Mouse (Mus musculus) G1E (cell line): ENCODE measurements around the gene Thoc2. TPM values are rescaled to one million over a fixed set of nuclear protein-coding genes. Genes with fewer than 3 reads are reported as not detected.
"Not testable (repeated sequence)": the region's sequence is repeated elsewhere in the genome, so short reads cannot be mapped to it uniquely, and the experiment has no call there.

Experiments used
- ATAC-seq: 2 replicates; pipeline ENCODE4 v1.8.0; 2016; ENCODE audit warnings: mild to moderate bottlenecking; ENCODE audit not compliant: insufficient number of reproducible peaks, poor library complexity, low FRiP score, severe bottlenecking; ENCODE audit errors: extremely low read depth
- DNase-seq: peaks from one replicate; pipeline ENCODE4 v3.0.0; 2012; ENCODE audit warnings: low spot score
- H3K27me3 ChIP-seq: 2 replicates; pipeline ENCODE4 v1.6.1; 2012; ENCODE audit warnings: mild to moderate bottlenecking, low read length, inconsistent platforms; ENCODE audit not compliant: insufficient read depth
- H3K36me3 ChIP-seq: replicated peaks from 2 replicates; pipeline ENCODE3; 2012; ENCODE audit warnings: mild to moderate bottlenecking, inconsistent platforms
- H3K4me1 ChIP-seq: 2 replicates; pipeline ENCODE4 v1.6.1; 2012; ENCODE audit warnings: low read depth, low read length, inconsistent platforms, mixed read lengths; ENCODE audit not compliant: insufficient read depth
- H3K4me3 ChIP-seq: 2 replicates; pipeline ENCODE4 v1.5.1; 2012; ENCODE audit warnings: low read depth, mild to moderate bottlenecking, inconsistent platforms, low read length, moderate library complexity, mixed read lengths
- H3K9me3 ChIP-seq: replicated peaks from 2 replicates; pipeline ENCODE4 v1.6.1; 2012; ENCODE audit warnings: inconsistent platforms
- CTCF ChIP-seq: IDR thresholded peaks from 2 replicates; pipeline ENCODE4 v1.5.1; 2012; ENCODE audit warnings: low read depth, low read length, inconsistent platforms, mixed read lengths
- GATA1 ChIP-seq: IDR thresholded peaks from 2 replicates; pipeline ENCODE4 v1.6.1; 2012; ENCODE audit warnings: borderline replicate concordance, low read length, inconsistent platforms, mixed read lengths
- GATA2 ChIP-seq: IDR thresholded peaks from 2 replicates; pipeline ENCODE4 v1.6.1; 2012; ENCODE audit warnings: low read depth, low read length, inconsistent platforms, borderline replicate concordance
- POLR2AphosphoS5 ChIP-seq: IDR thresholded peaks from 2 replicates; pipeline ENCODE4 v1.6.1; 2012; ENCODE audit warnings: low read depth, low read length, inconsistent platforms; ENCODE audit not compliant: insufficient replicate concordance
- TAL1 ChIP-seq: conservative IDR thresholded peaks from 2 replicates; pipeline ENCODE4 v1.6.1; 2012; ENCODE audit warnings: low read depth, low read length, inconsistent platforms, mixed read lengths
- polyA plus RNA-seq: library from polyadenylated mRNA; stranded (reverse); fragments of >175 nt; gene quantifications from 2 replicates; pipeline ENCODE4 v1.2.3, GENCODE M21; 2012
- total RNA-seq, 2 experiments: library from RNA; stranded (forward) in 1 of 2; stranded (reverse) in 1 of 2; fragments of 200-1000 nt in 1 of 2; fragments of >200 nt in 1 of 2; fragmentation: Nextera tagmentation in 1 of 2; gene quantifications; 2 replicates each; pipeline ENCODE4 v1.2.3; 2014 to 2017

Gene Thoc2
- total RNA-seq (2014; fragmentation: Nextera tagmentation) (249 and 255 TPM in 2 replicates), total RNA-seq (2017) (108 and 136 TPM in 2 replicates), polyA plus RNA-seq (5.3 and 9.3 TPM in 2 replicates)

DNA sequence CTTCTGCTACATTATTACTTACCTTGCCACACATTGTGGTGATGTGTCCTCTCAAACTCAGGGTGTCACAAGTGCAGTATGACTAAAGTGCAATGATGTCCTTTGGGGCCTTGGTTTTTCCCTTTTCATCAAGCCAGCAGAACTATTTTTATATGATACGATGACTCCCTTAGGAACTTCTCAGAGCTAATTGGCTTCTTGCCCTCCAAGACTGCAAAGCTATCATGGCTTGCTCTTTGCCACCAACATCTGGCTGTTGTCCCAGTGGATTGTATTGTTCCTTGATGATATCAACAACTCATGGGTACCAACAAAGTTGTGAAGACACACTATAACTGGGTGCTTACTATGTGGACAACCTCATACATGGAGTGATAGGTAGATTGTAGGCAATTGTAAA lies at the start of gene Thoc2:
Gene Thoc2 (minus strand): TSS at position 101 of the 400 bp plus-strand sequence.
- no peak for TF ChIP-seq TAL1
- no peak for TF ChIP-seq POLR2AphosphoS5
- TF ChIP-seq CTCF: no peak
- no peak for TF ChIP-seq GATA1
- no peak for TF ChIP-seq GATA2
- Histone ChIP-seq H3K36me3 (no peaks in the 10 kb centered on the region), H3K9me3 (no peaks in the 10 kb centered on the region), H3K4me3 (no peak within 1 kb of the TSS), H3K4me1 (no peaks in the 10 kb centered on the region), H3K27me3 (peaks cover 8% of the 10 kb centered on the region; the same call in 1 of the 2 replicates)
- no peak for ATAC-seq
- no peak for DNase-seq

DNA sequence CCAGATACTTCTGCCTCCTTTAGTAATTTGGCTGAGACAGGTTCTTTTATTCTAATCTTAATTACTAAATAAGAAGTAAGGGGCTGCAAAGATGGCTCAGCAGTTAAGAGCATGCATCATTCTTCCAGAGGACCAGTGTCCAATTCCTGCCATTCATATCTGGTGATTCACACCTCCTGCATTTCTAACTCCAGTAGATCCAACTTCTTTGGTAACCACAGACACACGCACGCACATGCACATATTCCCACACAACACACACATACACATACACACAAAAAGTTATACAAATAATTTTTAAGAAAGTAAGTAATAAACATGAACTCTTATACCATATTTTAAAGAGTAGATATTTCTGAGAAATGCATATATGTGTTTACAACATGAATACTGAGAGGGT lies 49.6 kb upstream of the Thoc2 start:
- TF ChIP-seq POLR2AphosphoS5: no peak
- no peak for TF ChIP-seq GATA1
- no peak for TF ChIP-seq TAL1
- TF ChIP-seq CTCF: no peak
- no peak for TF ChIP-seq GATA2
- ATAC-seq (no peak), DNase-seq (no peak)
- H3K9me3 ChIP-seq: no peaks in the 10 kb centered on the region
- no peak overlapping the region for H3K4me3 ChIP-seq
- H3K4me1 ChIP-seq: peaks cover 6% of the 10 kb centered on the region; the same call in 1 of the 2 replicates
- H3K27me3 ChIP-seq: 0 out of 2 replicates have a peak, but pooled peaks cover 3% of the 10 kb centered on the region
- H3K36me3 ChIP-seq: no peaks in the 10 kb centered on the region

DNA sequence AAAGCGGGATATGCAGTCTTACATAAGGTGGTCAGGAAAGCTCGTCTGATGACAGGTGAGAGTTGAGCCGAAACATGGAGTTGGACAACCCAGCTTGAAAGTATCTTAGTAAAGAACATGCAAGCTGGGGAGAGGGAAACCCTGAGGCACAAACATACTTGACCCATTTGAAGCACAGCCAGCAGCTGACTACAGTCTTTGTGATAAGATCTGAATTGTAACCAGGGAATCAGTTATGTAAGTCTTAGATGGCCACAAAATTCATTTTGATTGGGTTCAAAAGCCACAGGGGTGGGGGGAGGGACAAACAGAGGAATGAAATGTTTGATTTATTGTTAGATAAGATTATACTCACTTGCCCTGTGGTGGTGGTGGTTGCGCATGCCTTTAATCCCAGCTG lies 48.9 kb upstream of the Thoc2 start:
- Histone ChIP-seq H3K4me3 (no peak overlapping the region), H3K9me3 (no peaks in the 10 kb centered on the region), H3K4me1 (peaks cover 6% of the 10 kb centered on the region; the same call in 1 of the 2 replicates), H3K36me3 (no peaks in the 10 kb centered on the region), H3K27me3 (0 out of 2 replicates have a peak, but pooled peaks cover 3% of the 10 kb centered on the region)
- no peak for TF ChIP-seq POLR2AphosphoS5
- no peak for TF ChIP-seq GATA1
- TF ChIP-seq TAL1: no peak
- TF ChIP-seq CTCF: no peak
- no peak for TF ChIP-seq GATA2
- ATAC-seq (no peak; the same call in 1 of the 2 replicates), DNase-seq (no peak)

DNA sequence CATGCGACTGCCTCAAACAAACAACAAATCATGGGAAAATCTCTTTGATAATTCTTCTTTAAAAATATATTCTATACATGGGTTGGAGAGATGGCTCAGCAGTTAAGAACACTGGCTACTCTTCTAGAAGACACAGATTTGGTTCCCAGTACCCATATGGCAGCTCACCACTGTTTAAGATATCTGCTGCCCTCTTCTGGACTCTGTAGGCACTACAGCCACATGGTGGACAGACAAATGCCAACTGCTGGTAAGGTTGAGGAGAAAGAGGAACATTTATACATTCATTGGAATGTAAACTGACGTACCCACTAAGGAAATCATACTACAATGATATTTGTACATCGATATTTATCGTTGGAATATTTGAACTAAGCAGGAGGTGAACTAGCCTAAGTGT lies 36.7 kb upstream of the Thoc2 start:
- no peaks in the 10 kb centered on the region for H3K27me3 ChIP-seq
- H3K4me3 ChIP-seq: no peak overlapping the region
- no peak for TF ChIP-seq POLR2AphosphoS5
- TF ChIP-seq CTCF: no peak
- TF ChIP-seq TAL1: no peak
- no peak for TF ChIP-seq GATA1
- TF ChIP-seq GATA2: no peak
- H3K4me1 ChIP-seq: peaks cover 3% of the 10 kb centered on the region; the same call in 1 of the 2 replicates
- H3K9me3 ChIP-seq: no peaks in the 10 kb centered on the region
- ATAC-seq (no peak), DNase-seq (no peak)
- H3K36me3 ChIP-seq: no peaks in the 10 kb centered on the region

DNA sequence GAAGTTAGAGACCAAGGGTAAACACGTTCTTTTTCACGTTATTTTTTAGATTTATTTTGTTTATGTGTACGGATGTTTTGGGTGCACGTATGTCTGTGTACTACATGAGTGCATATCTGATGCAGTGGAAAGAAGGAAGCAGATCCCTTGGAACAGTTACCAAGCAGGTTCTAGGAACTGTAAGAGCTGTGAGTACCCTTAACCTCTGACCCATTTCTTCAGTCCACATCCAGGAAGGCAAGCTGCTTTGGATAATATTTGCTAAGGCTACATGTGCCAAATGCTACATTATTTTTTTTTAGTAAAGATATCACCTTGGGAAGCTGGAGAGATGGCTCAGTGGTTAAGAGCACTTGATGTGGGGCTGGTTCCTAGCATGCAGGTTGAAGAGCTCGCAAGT lies 21.4 kb upstream of the Thoc2 start:
- TF ChIP-seq CTCF (no peak), GATA2 (no peak), TAL1 (no peak), GATA1 (no peak), POLR2AphosphoS5 (no peak)
- peaks cover 5% of the 10 kb centered on the region; the same call in 1 of the 2 replicates for H3K4me1 ChIP-seq
- no peaks in the 10 kb centered on the region for H3K9me3 ChIP-seq
- ATAC-seq (no peak), DNase-seq (no peak)
- H3K4me3 ChIP-seq: no peak overlapping the region
- H3K27me3 ChIP-seq: no peaks in the 10 kb centered on the region
- H3K36me3 ChIP-seq: no peaks in the 10 kb centered on the region

DNA sequence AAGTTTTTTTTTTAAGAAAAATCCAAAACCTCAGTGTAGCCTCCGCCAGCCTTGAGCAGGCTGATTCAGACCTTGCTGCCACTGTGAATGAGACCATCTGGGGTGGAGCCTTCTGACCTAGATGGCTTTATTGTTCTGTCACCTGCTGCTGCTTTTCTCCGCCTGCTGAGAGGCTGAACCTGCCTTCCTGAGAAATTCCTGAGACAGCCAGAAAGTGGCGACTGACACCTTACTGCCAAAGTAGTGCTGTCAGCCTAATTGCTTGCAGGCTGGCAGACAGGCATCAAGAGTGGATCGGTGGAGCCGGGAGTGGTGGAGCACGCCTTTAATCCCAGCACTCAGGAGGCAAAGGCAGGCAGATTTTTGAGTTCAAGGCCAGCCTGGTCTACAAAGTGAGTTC lies 11.3 kb upstream of the Thoc2 start:
- H3K4me3 ChIP-seq, H3K36me3 ChIP-seq, H3K27me3 ChIP-seq, H3K9me3 ChIP-seq, H3K4me1 ChIP-seq, ATAC-seq, DNase-seq: not testable (repeated sequence)

DNA sequence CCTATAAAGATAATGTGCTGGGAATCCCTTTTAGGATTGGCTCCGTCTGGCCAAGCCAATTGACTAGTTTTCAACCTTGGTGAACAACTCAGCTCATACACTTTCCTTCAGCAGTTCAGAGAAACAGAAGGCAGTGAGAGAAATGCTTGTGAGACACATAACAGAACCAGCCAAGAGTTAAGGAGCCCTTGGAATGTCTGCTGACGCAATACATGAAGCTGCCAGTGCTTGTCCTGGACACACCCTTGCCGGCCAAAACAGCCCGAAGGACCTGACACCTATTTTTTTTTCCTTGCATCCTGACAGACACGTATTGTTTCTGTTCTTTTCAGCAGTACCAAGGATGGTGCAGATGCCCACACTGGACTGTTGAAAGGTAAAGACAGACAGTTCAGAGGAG lies 4.2 kb upstream of the Thoc2 start:
- Histone ChIP-seq H3K4me1 (no peaks in the 10 kb centered on the region), H3K4me3 (no peak overlapping the region)
- no peak for ATAC-seq

More for the DNA sequence above, 4.2 kb upstream of the Thoc2 start:
- Histone ChIP-seq H3K9me3 (no peaks in the 10 kb centered on the region), H3K36me3 (no peaks in the 10 kb centered on the region), H3K27me3 (peaks cover 11% of the 10 kb centered on the region)
- DNase-seq: no peak
- TF ChIP-seq GATA1 (no peak), GATA2 (no peak)
